Mouse (Mus musculus): ENCODE measurements around the gene Cxcl5. TPM values are rescaled to one million over a fixed set of nuclear protein-coding genes. Genes with fewer than 3 reads are reported as not detected.
"Not testable (repeated sequence)": the region's sequence is repeated elsewhere in the genome, so short reads cannot be mapped to it uniquely, and the experiment has no call there.

The Cxcl5 gene
- polyA plus RNA-seq, 1 experiment: 0.04 TPM

- DNase-seq (ENCODE audit: low read depth): peak; percentile 53
- TF ChIP-seq CTCF (IDR thresholded peaks at IDR 0.05; ENCODE audit: borderline replicate concordance, extremely low read depth, insufficient read depth, insufficient read length) (peak; percentile 50; the same call in 1 of the 2 replicates), POLR2A (IDR thresholded peaks at IDR 0.05; ENCODE audit: borderline replicate concordance, extremely low read depth, insufficient read depth, insufficient read length, poor library complexity, severe bottlenecking) (no peak)
Observed at GRCm38 (mm10) chr5:90785659-90786588, 26.8 kb downstream of the Cxcl5 start, which contains the start of gene Cxcl3. Gene Cxcl3 (plus strand): TSS chr5:90786103.

- peak; percentile 3 for DNase-seq (ENCODE audit: low read depth)
- TF ChIP-seq POLR2A (IDR thresholded peaks at IDR 0.05; ENCODE audit: borderline replicate concordance, extremely low read depth, insufficient read depth, insufficient read length, poor library complexity, severe bottlenecking) (no peak), CTCF (IDR thresholded peaks at IDR 0.05; ENCODE audit: borderline replicate concordance, extremely low read depth, insufficient read depth, insufficient read length) (peak; percentile 18; the same call in 1 of the 2 replicates)
Observed at GRCm38 (mm10) chr5:90788114-90788513, 29.0 kb downstream of the Cxcl5 start.

GRCm38 (mm10) chr5:90789306-90790073 is 30.3 kb downstream of the Cxcl5 start:
- no peak for DNase-seq (ENCODE audit: low read depth)
- TF ChIP-seq CTCF (IDR thresholded peaks at IDR 0.05; ENCODE audit: borderline replicate concordance, extremely low read depth, insufficient read depth, insufficient read length): no peak
- no peak for TF ChIP-seq POLR2A (IDR thresholded peaks at IDR 0.05; ENCODE audit: borderline replicate concordance, extremely low read depth, insufficient read depth, insufficient read length, poor library complexity, severe bottlenecking)

GRCm38 (mm10) chr5:90790074-90790502 is 30.9 kb downstream of the Cxcl5 start:
- no peak for DNase-seq (ENCODE audit: low read depth)
- no peak for TF ChIP-seq POLR2A (IDR thresholded peaks at IDR 0.05; ENCODE audit: borderline replicate concordance, extremely low read depth, insufficient read depth, insufficient read length, poor library complexity, severe bottlenecking)
- TF ChIP-seq CTCF (IDR thresholded peaks at IDR 0.05; ENCODE audit: borderline replicate concordance, extremely low read depth, insufficient read depth, insufficient read length): no peak

GRCm38 (mm10) chr5:90794195-90794625 is 35.0 kb downstream of the Cxcl5 start, which contains the start of gene Cxcl15:
Gene Cxcl15 (plus strand): TSS chr5:90794534.
- no peak for TF ChIP-seq CTCF (IDR thresholded peaks at IDR 0.05; ENCODE audit: borderline replicate concordance, extremely low read depth, insufficient read depth, insufficient read length)
- no peak for TF ChIP-seq POLR2A (IDR thresholded peaks at IDR 0.05; ENCODE audit: borderline replicate concordance, extremely low read depth, insufficient read depth, insufficient read length, poor library complexity, severe bottlenecking)
- no peak for DNase-seq (ENCODE audit: low read depth)

GRCm38 (mm10) chr5:90795392-90795791 is 36.2 kb downstream of the Cxcl5 start:
- not testable (repeated sequence) for DNase-seq (ENCODE audit: low read depth)

GRCm38 (mm10) chr5:90804574-90804973 is 45.4 kb downstream of the Cxcl5 start:
- DNase-seq (ENCODE audit: low read depth): no peak
- TF ChIP-seq CTCF (IDR thresholded peaks at IDR 0.05; ENCODE audit: borderline replicate concordance, extremely low read depth, insufficient read depth, insufficient read length) (no peak), POLR2A (IDR thresholded peaks at IDR 0.05; ENCODE audit: borderline replicate concordance, extremely low read depth, insufficient read depth, insufficient read length, poor library complexity, severe bottlenecking) (no peak)

- peak; percentile 9 for DNase-seq (ENCODE audit: low read depth)
- TF ChIP-seq POLR2A (IDR thresholded peaks at IDR 0.05; ENCODE audit: borderline replicate concordance, extremely low read depth, insufficient read depth, insufficient read length, poor library complexity, severe bottlenecking): no peak
- no peak for TF ChIP-seq CTCF (IDR thresholded peaks at IDR 0.05; ENCODE audit: borderline replicate concordance, extremely low read depth, insufficient read depth, insufficient read length)
Observed at GRCm38 (mm10) chr5:90806050-90806449, 46.9 kb downstream of the Cxcl5 start.

GRCm38 (mm10) chr5:90807176-90807950 is 48.2 kb downstream of the Cxcl5 start:
- DNase-seq (ENCODE audit: low read depth): no peak
- no peak for TF ChIP-seq POLR2A (IDR thresholded peaks at IDR 0.05; ENCODE audit: borderline replicate concordance, extremely low read depth, insufficient read depth, insufficient read length, poor library complexity, severe bottlenecking)
- TF ChIP-seq CTCF (IDR thresholded peaks at IDR 0.05; ENCODE audit: borderline replicate concordance, extremely low read depth, insufficient read depth, insufficient read length): no peak

Other genes starting within 250 kb of the Cxcl5 start
- gene Afm, start 240.4 kb upstream of the Cxcl5 start, polyA plus RNA-seq (2012; rRNA removed): not detected in 2 replicates
- 0.03 and 0.04 TPM in 2 replicates for gene 5830473C10Rik, start 198.3 kb upstream of the Cxcl5 start, polyA plus RNA-seq (2012; rRNA removed)
- gene Rassf6, start 118.7 kb upstream of the Cxcl5 start, polyA plus RNA-seq (2012; rRNA removed): 0.79 and 1.1 TPM in 2 replicates
- 0.79 and 1.6 TPM in 2 replicates for gene Ppbp, start 9.2 kb downstream of the Cxcl5 start, polyA plus RNA-seq (2012; rRNA removed)
- 21.4 and 26.6 TPM in 2 replicates for gene Pf4, start 13.1 kb downstream of the Cxcl5 start, polyA plus RNA-seq (2012; rRNA removed)
- 0.09 TPM in 1 of 2 replicates, not detected in the other for gene Cxcl3, start 26.7 kb downstream of the Cxcl5 start, polyA plus RNA-seq (2012; rRNA removed)
- gene Cxcl15, start 35.2 kb downstream of the Cxcl5 start, polyA plus RNA-seq (2012; rRNA removed): not detected in 2 replicates
- gene Cxcl1, start 131.9 kb downstream of the Cxcl5 start, polyA plus RNA-seq (2012; rRNA removed): 0.11 and 0.25 TPM in 2 replicates
- not detected in 2 replicates for gene Cxcl2, start 144.5 kb downstream of the Cxcl5 start, polyA plus RNA-seq (2012; rRNA removed)
- gene Mthfd2l, start 171.8 kb downstream of the Cxcl5 start, polyA plus RNA-seq (2012; rRNA removed): 64.9 and 81.9 TPM in 2 replicates